Mouse (Mus musculus): Measurements from ENCODE around the gene Asb17. TPM values are rescaled to one million over a fixed set of nuclear protein-coding genes. Genes with fewer than 3 reads are reported as not detected.
"Not testable (repeated sequence)": the region's sequence is repeated elsewhere in the genome, so short reads cannot be mapped to it uniquely, and the experiment has no call there.

Asb17 gene
- polyA plus RNA-seq, 1 experiment: 0.02 TPM

DNA sequence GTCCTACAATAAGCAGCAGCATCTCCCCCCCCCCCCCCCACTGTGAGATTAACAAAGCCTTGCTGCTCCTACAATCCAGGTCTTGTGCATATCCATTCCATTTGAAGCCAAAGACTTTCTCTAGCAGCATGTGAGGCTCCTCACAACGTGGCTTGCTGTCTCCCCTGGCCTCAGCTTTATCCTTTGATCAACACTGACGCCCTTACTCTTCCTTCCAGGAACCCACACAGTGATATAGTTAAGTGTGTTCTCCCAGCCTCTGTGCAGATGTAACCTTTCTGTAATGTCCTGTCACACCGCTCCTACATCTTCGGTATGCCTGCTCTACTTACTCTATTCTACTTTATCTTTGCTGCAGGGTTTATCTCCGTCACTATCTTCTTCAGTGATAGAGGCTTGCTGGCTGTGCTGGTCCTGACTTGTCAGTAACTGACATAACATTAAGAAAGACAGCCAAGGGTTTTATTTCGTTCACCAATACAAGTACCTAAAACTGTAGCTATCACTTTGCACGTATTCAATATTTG is 3.3 kb downstream of the Asb17 start:
- no peaks in the 10 kb centered on the region for H3K27me3 ChIP-seq (ENCODE audit: control insufficient read depth, insufficient read depth, insufficient read length)
- H3K79me3 ChIP-seq (ENCODE audit: low read depth): no peaks in the 10 kb centered on the region
- H3K79me2 ChIP-seq (ENCODE audit: control insufficient read depth, insufficient read depth): no peaks in the 10 kb centered on the region
- H3ac ChIP-seq (ENCODE audit: control insufficient read depth, insufficient read length, low read depth): no peak overlapping the region
- TF ChIP-seq MYOG (IDR thresholded peaks at IDR 0.05; ENCODE audit: control insufficient read depth, extremely low read depth, insufficient read length) (no peak), FOSL1 (IDR thresholded peaks at IDR 0.05; ENCODE audit: insufficient read depth, low read length, poor library complexity, severe bottlenecking) (no peak), CTCF (IDR thresholded peaks at IDR 0.05; ENCODE audit: control insufficient read depth, insufficient read depth, insufficient read length) (no peak), MYOD1 (IDR thresholded peaks at IDR 0.05; ENCODE audit: control insufficient read depth, insufficient read length, low read depth) (no peak), USF1 (IDR thresholded peaks at IDR 0.05; ENCODE audit: low read depth) (no peak), MAX (IDR thresholded peaks at IDR 0.05) (no peak), CEBPB (IDR thresholded peaks at IDR 0.05; ENCODE audit: low read depth) (no peak)
- H3K4me3 ChIP-seq (ENCODE audit: insufficient read depth, poor library complexity, severe bottlenecking): no peak overlapping the region
- no peaks in the 10 kb centered on the region for H3K36me3 ChIP-seq (ENCODE audit: control insufficient read depth, insufficient read depth)

DNA sequence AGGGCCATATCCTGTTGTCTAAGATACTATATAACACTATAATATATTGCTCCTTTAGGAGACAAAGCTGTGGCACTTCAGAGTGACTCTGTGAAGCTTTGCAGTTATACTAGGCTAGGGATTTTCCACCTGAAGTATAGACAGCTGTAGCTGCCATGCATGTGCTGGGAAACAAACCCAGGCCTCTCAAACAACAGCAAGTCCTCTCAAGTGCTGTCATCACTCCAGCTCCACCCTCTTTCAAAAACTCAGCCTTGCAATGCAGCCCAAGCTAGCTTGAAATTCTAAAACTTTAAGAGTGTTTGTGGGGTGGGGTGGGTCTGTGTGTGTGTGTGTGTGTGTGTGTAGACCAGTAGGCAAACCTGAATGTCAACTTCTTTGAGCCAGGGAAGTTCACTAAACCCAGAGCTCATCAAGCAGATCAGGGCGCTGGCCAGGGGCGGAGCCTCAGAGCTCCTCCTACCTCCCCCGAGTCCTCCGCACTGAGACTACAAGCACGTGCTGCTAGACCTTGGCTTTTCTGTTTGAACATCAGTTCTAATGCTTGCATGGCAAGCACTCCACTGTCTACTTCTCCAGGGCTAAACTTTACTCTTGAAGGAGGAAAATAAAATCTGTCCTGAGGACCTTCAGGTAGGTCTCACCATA is 5.5 kb downstream of the Asb17 start:
- H3ac ChIP-seq (ENCODE audit: control insufficient read depth, insufficient read length, low read depth): no peak overlapping the region
- H3K27me3 ChIP-seq (ENCODE audit: control insufficient read depth, insufficient read depth, insufficient read length): no peaks in the 10 kb centered on the region
- H3K4me3 ChIP-seq (ENCODE audit: insufficient read depth, poor library complexity, severe bottlenecking): no peak overlapping the region
- TF ChIP-seq CEBPB (IDR thresholded peaks at IDR 0.05; ENCODE audit: low read depth): no peak
- TF ChIP-seq MYOD1 (IDR thresholded peaks at IDR 0.05; ENCODE audit: control insufficient read depth, insufficient read length, low read depth): no peak
- TF ChIP-seq USF1 (IDR thresholded peaks at IDR 0.05; ENCODE audit: low read depth): no peak
- TF ChIP-seq CTCF (IDR thresholded peaks at IDR 0.05; ENCODE audit: control insufficient read depth, insufficient read depth, insufficient read length): no peak
- TF ChIP-seq FOSL1 (IDR thresholded peaks at IDR 0.05; ENCODE audit: insufficient read depth, low read length, poor library complexity, severe bottlenecking): no peak
- no peak for TF ChIP-seq MAX (IDR thresholded peaks at IDR 0.05)
- TF ChIP-seq MYOG (IDR thresholded peaks at IDR 0.05; ENCODE audit: control insufficient read depth, extremely low read depth, insufficient read length): no peak
- no peaks in the 10 kb centered on the region for H3K79me2 ChIP-seq (ENCODE audit: control insufficient read depth, insufficient read depth)
- no peaks in the 10 kb centered on the region for H3K36me3 ChIP-seq (ENCODE audit: control insufficient read depth, insufficient read depth)
- H3K79me3 ChIP-seq (ENCODE audit: low read depth): no peaks in the 10 kb centered on the region

GRCm38 (mm10) chr3:153850759-153851158 is 6.8 kb downstream of the Asb17 start:
- TF ChIP-seq USF1 (IDR thresholded peaks at IDR 0.05; ENCODE audit: low read depth) (no peak), CTCF (IDR thresholded peaks at IDR 0.05; ENCODE audit: control insufficient read depth, insufficient read depth, insufficient read length) (no peak), MYOD1 (IDR thresholded peaks at IDR 0.05; ENCODE audit: control insufficient read depth, insufficient read length, low read depth) (no peak), CEBPB (IDR thresholded peaks at IDR 0.05; ENCODE audit: low read depth) (no peak), MYOG (IDR thresholded peaks at IDR 0.05; ENCODE audit: control insufficient read depth, extremely low read depth, insufficient read length) (no peak), FOSL1 (IDR thresholded peaks at IDR 0.05; ENCODE audit: insufficient read depth, low read length, poor library complexity, severe bottlenecking) (no peak), MAX (IDR thresholded peaks at IDR 0.05) (no peak)
- Histone ChIP-seq H3K27me3 (ENCODE audit: control insufficient read depth, insufficient read depth, insufficient read length) (no peaks in the 10 kb centered on the region), H3K79me3 (ENCODE audit: low read depth) (no peaks in the 10 kb centered on the region), H3K4me3 (ENCODE audit: insufficient read depth, poor library complexity, severe bottlenecking) (no peak overlapping the region), H3ac (ENCODE audit: control insufficient read depth, insufficient read length, low read depth) (no peak overlapping the region), H3K79me2 (ENCODE audit: control insufficient read depth, insufficient read depth) (no peaks in the 10 kb centered on the region), H3K36me3 (ENCODE audit: control insufficient read depth, insufficient read depth) (no peaks in the 10 kb centered on the region)

- H3K27me3 ChIP-seq (ENCODE audit: control insufficient read depth, insufficient read depth, insufficient read length): no peaks in the 10 kb centered on the region
- no peak overlapping the region for H3K4me3 ChIP-seq (ENCODE audit: insufficient read depth, poor library complexity, severe bottlenecking)
- TF ChIP-seq MAX (IDR thresholded peaks at IDR 0.05): no peak
- no peak for TF ChIP-seq MYOD1 (IDR thresholded peaks at IDR 0.05; ENCODE audit: control insufficient read depth, insufficient read length, low read depth)
- TF ChIP-seq MYOG (IDR thresholded peaks at IDR 0.05; ENCODE audit: control insufficient read depth, extremely low read depth, insufficient read length): no peak
- no peak for TF ChIP-seq CTCF (IDR thresholded peaks at IDR 0.05; ENCODE audit: control insufficient read depth, insufficient read depth, insufficient read length)
- no peak for TF ChIP-seq CEBPB (IDR thresholded peaks at IDR 0.05; ENCODE audit: low read depth)
- no peak for TF ChIP-seq FOSL1 (IDR thresholded peaks at IDR 0.05; ENCODE audit: insufficient read depth, low read length, poor library complexity, severe bottlenecking)
- TF ChIP-seq USF1 (IDR thresholded peaks at IDR 0.05; ENCODE audit: low read depth): no peak
- H3K79me2 ChIP-seq (ENCODE audit: control insufficient read depth, insufficient read depth): no peaks in the 10 kb centered on the region
- H3K79me3 ChIP-seq (ENCODE audit: low read depth): no peaks in the 10 kb centered on the region
- H3ac ChIP-seq (ENCODE audit: control insufficient read depth, insufficient read length, low read depth): no peak overlapping the region
- H3K36me3 ChIP-seq (ENCODE audit: control insufficient read depth, insufficient read depth): no peaks in the 10 kb centered on the region
These were observed 8.3 kb downstream of the Asb17 start for GRCm38 (mm10) chr3:153852266-153852665.

DNA sequence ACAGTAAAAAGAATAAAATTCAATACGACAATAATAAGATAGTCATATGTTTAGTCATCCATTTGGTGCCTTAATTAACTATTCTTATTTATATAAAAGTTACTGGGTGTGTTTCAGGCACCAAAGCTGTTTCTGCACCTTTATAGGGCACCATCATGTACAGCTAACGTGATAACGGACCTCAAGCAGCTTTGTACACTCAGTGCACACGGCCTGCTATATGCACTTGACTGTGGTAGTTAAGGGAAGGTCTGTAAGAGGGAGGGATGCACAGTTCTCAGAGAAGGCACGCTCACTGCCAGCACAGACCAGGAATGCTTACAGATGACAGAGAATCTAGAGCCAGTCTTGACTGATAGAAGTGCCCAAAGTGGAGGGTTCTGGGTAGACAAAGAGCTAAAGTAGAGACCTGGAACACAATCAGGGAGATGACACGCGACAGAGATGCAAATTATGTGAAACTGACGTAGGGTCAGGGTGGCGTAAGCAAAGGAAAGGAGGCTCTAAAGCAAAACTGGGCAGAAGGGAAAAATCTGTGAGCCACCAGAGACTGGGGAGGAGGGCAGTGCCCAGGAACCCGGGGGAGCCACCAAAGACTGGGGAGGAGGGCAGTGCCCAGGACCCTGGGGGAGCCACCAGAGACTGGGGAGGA is 14.5 kb downstream of the Asb17 start:
- H3K79me2 ChIP-seq (ENCODE audit: control insufficient read depth, insufficient read depth): no peaks in the 10 kb centered on the region
- H3ac ChIP-seq (ENCODE audit: control insufficient read depth, insufficient read length, low read depth): no peak overlapping the region
- H3K4me3 ChIP-seq (ENCODE audit: insufficient read depth, poor library complexity, severe bottlenecking): no peak overlapping the region
- H3K36me3 ChIP-seq (ENCODE audit: control insufficient read depth, insufficient read depth): no peaks in the 10 kb centered on the region
- TF ChIP-seq CEBPB (IDR thresholded peaks at IDR 0.05; ENCODE audit: low read depth) (no peak), FOSL1 (IDR thresholded peaks at IDR 0.05; ENCODE audit: insufficient read depth, low read length, poor library complexity, severe bottlenecking) (no peak), CTCF (IDR thresholded peaks at IDR 0.05; ENCODE audit: control insufficient read depth, insufficient read depth, insufficient read length) (no peak), MAX (IDR thresholded peaks at IDR 0.05) (no peak), MYOD1 (IDR thresholded peaks at IDR 0.05; ENCODE audit: control insufficient read depth, insufficient read length, low read depth) (no peak), USF1 (IDR thresholded peaks at IDR 0.05; ENCODE audit: low read depth) (no peak)
- no peaks in the 10 kb centered on the region for H3K27me3 ChIP-seq (ENCODE audit: control insufficient read depth, insufficient read depth, insufficient read length)
- H3K79me3 ChIP-seq (ENCODE audit: low read depth): no peaks in the 10 kb centered on the region

DNA sequence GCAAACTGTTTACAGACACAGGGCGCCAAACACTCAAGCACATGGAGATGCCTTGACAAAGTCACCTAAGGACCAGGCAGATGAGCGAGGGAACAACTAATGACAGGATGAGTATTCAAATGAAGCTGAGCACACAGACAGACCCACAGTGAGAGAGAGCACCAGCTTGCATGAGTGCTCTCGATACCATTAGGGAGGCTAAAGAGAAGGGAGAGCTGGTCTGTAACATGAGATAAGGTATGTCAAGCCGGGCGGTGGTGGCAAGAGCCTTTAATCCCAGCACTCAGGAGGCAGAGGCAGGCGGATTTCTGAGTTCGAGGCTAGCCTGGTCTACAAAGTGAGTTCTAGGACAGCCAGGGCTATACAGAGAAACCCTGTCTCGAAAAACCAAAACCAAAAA is 16.4 kb downstream of the Asb17 start:
- H3K36me3 ChIP-seq (ENCODE audit: control insufficient read depth, insufficient read depth); H3K4me3 ChIP-seq (ENCODE audit: insufficient read depth, poor library complexity, severe bottlenecking); H3K27me3 ChIP-seq (ENCODE audit: control insufficient read depth, insufficient read depth, insufficient read length); H3ac ChIP-seq (ENCODE audit: control insufficient read depth, insufficient read length, low read depth); H3K79me3 ChIP-seq (ENCODE audit: low read depth); H3K79me2 ChIP-seq (ENCODE audit: control insufficient read depth, insufficient read depth): not testable (repeated sequence)

Measured in C2C12 (cell line).